Mouse (Mus musculus): Measurements from ENCODE around the gene Ppp1r12a. TPM values are rescaled to one million over a fixed set of nuclear protein-coding genes. Genes with fewer than 3 reads are reported as not detected.

Ppp1r12a gene
- polyA plus RNA-seq, 1 experiment = 18.5 TPM

GRCm38 (mm10) chr10:108311396-108311795 lies 149.4 kb downstream of the Ppp1r12a start:
- no peak overlapping the region for H3ac ChIP-seq (ENCODE audit: control insufficient read depth, insufficient read length)
- no peak overlapping the region for H3K4me2 ChIP-seq (ENCODE audit: low read depth)
- no peak overlapping the region for H3K4me3 ChIP-seq
- no peaks in the 10 kb centered on the region for H3K79me2 ChIP-seq (ENCODE audit: control insufficient read depth, insufficient read depth)
- no peaks in the 10 kb centered on the region for H3K36me3 ChIP-seq (ENCODE audit: control insufficient read depth, insufficient read depth)
- TF ChIP-seq E2F4 (IDR thresholded peaks at IDR 0.05; ENCODE audit: insufficient read depth) = no peak
- TF ChIP-seq POLR2AphosphoS2 (IDR thresholded peaks at IDR 0.05; ENCODE audit: insufficient read length, low read depth) = no peak
- TF ChIP-seq CEBPB (IDR thresholded peaks at IDR 0.05; ENCODE audit: insufficient read depth, poor library complexity, severe bottlenecking) = no peak
- no peak for TF ChIP-seq USF1 (IDR thresholded peaks at IDR 0.05; ENCODE audit: low read depth)
- TF ChIP-seq TCF3 (IDR thresholded peaks at IDR 0.05; ENCODE audit: insufficient read length, low read depth) = no peak
- no peak for TF ChIP-seq REST (IDR thresholded peaks at IDR 0.05; ENCODE audit: insufficient read depth, insufficient read length)
- no peak for TF ChIP-seq MYOD1 (IDR thresholded peaks at IDR 0.05; ENCODE audit: control insufficient read depth in 1 of 3, insufficient read length in 2 of 3, low read depth in 2 of 3)
- no peak for TF ChIP-seq MYOG (IDR thresholded peaks at IDR 0.05; ENCODE audit: control insufficient read depth in 1 of 3, insufficient read depth in 1 of 3, insufficient read length in 2 of 3, low read depth in 2 of 3)
- no peak for TF ChIP-seq TCF12 (IDR thresholded peaks at IDR 0.05; ENCODE audit: insufficient read depth, poor library complexity, severe bottlenecking)
- TF ChIP-seq MAX (IDR thresholded peaks at IDR 0.05; ENCODE audit: low read depth) = no peak
- no peak for TF ChIP-seq POLR2A (IDR thresholded peaks at IDR 0.05; ENCODE audit: insufficient read length, low read depth)
- no peak for TF ChIP-seq SRF (IDR thresholded peaks at IDR 0.05; ENCODE audit: control insufficient read depth, insufficient read length, low read depth)
- no peaks in the 10 kb centered on the region for H3K27me3 ChIP-seq (ENCODE audit: control insufficient read depth, insufficient read depth, insufficient read length)

- Histone ChIP-seq H3K4me2 (ENCODE audit: low read depth) (no peak overlapping the region), H3K36me3 (ENCODE audit: control insufficient read depth, insufficient read depth) (no peaks in the 10 kb centered on the region)
These were observed 151.9 kb downstream of the Ppp1r12a start for GRCm38 (mm10) chr10:108313845-108314244.

GRCm38 (mm10) chr10:108314396-108314795 lies 152.4 kb downstream of the Ppp1r12a start:
- Histone ChIP-seq H3K79me2 (ENCODE audit: control insufficient read depth, insufficient read depth) (no peaks in the 10 kb centered on the region), H3K4me2 (ENCODE audit: low read depth) (no peak overlapping the region), H3K4me3 (no peak overlapping the region), H3ac (ENCODE audit: control insufficient read depth, insufficient read length) (no peak overlapping the region), H3K27me3 (ENCODE audit: control insufficient read depth, insufficient read depth, insufficient read length) (no peaks in the 10 kb centered on the region), H3K36me3 (ENCODE audit: control insufficient read depth, insufficient read depth) (no peaks in the 10 kb centered on the region)
- TF ChIP-seq REST (IDR thresholded peaks at IDR 0.05; ENCODE audit: insufficient read depth, insufficient read length) (no peak), MYOG (IDR thresholded peaks at IDR 0.05; ENCODE audit: control insufficient read depth in 1 of 3, insufficient read depth in 1 of 3, insufficient read length in 2 of 3, low read depth in 2 of 3) (no peak), SRF (IDR thresholded peaks at IDR 0.05; ENCODE audit: control insufficient read depth, insufficient read length, low read depth) (no peak), E2F4 (IDR thresholded peaks at IDR 0.05; ENCODE audit: insufficient read depth) (no peak)

More at GRCm38 (mm10) chr10:108313845-108314244, 151.9 kb downstream of the Ppp1r12a start:
- Histone ChIP-seq H3K27me3 (ENCODE audit: control insufficient read depth, insufficient read depth, insufficient read length) (no peaks in the 10 kb centered on the region), H3K4me3 (no peak overlapping the region), H3ac (ENCODE audit: control insufficient read depth, insufficient read length) (no peak overlapping the region), H3K79me2 (ENCODE audit: control insufficient read depth, insufficient read depth) (no peaks in the 10 kb centered on the region)
- TF ChIP-seq MYOD1 (IDR thresholded peaks at IDR 0.05; ENCODE audit: control insufficient read depth in 1 of 3, insufficient read length in 2 of 3, low read depth in 2 of 3) = no peak

DNA sequence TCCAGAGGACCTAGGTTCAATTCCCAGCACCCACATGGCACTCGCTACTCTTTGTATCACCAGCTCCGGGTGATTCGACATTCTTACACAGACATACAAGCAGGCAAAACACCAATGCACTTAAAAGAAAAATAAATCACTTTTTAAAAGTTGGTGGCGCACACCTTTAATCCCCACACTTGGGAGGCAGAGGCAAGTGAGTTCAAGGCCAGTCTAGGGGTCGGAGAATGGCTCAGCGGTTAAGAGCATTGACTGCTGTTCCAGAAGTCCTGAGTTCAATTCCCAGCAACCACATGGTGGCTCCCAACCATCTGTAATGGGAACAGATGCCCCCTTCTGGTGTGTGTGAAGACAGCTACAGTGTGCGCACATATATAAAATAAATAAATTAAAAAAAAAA lies 153.2 kb downstream of the Ppp1r12a start:
- H3K36me3 ChIP-seq (ENCODE audit: control insufficient read depth, insufficient read depth) = no peaks in the 10 kb centered on the region
- H3K27me3 ChIP-seq (ENCODE audit: control insufficient read depth, insufficient read depth, insufficient read length) = no peaks in the 10 kb centered on the region
- TF ChIP-seq POLR2A (IDR thresholded peaks at IDR 0.05; ENCODE audit: insufficient read length, low read depth) (no peak), POLR2AphosphoS2 (IDR thresholded peaks at IDR 0.05; ENCODE audit: insufficient read length, low read depth) (no peak), TCF12 (IDR thresholded peaks at IDR 0.05; ENCODE audit: insufficient read depth, poor library complexity, severe bottlenecking) (no peak), MAX (IDR thresholded peaks at IDR 0.05; ENCODE audit: low read depth) (no peak), REST (IDR thresholded peaks at IDR 0.05; ENCODE audit: insufficient read depth, insufficient read length) (no peak), TCF3 (IDR thresholded peaks at IDR 0.05; ENCODE audit: insufficient read length, low read depth) (no peak), SRF (IDR thresholded peaks at IDR 0.05; ENCODE audit: control insufficient read depth, insufficient read length, low read depth) (no peak), CEBPB (IDR thresholded peaks at IDR 0.05; ENCODE audit: insufficient read depth, poor library complexity, severe bottlenecking) (no peak), MYOD1 (IDR thresholded peaks at IDR 0.05; ENCODE audit: control insufficient read depth in 1 of 3, insufficient read length in 2 of 3, low read depth in 2 of 3) (no peak), USF1 (IDR thresholded peaks at IDR 0.05; ENCODE audit: low read depth) (no peak), E2F4 (IDR thresholded peaks at IDR 0.05; ENCODE audit: insufficient read depth) (no peak), MYOG (IDR thresholded peaks at IDR 0.05; ENCODE audit: control insufficient read depth in 1 of 3, insufficient read depth in 1 of 3, insufficient read length in 2 of 3, low read depth in 2 of 3) (no peak)
- H3K4me2 ChIP-seq (ENCODE audit: low read depth) = no peak overlapping the region
- no peaks in the 10 kb centered on the region for H3K79me2 ChIP-seq (ENCODE audit: control insufficient read depth, insufficient read depth)
- H3K4me3 ChIP-seq = no peak overlapping the region
- no peak overlapping the region for H3ac ChIP-seq (ENCODE audit: control insufficient read depth, insufficient read length)

GRCm38 (mm10) chr10:108328356-108328755 lies 166.4 kb downstream of the Ppp1r12a start:
- no peak overlapping the region for H3K4me3 ChIP-seq
- TF ChIP-seq CEBPB (IDR thresholded peaks at IDR 0.05; ENCODE audit: insufficient read depth, poor library complexity, severe bottlenecking) (no peak), E2F4 (IDR thresholded peaks at IDR 0.05; ENCODE audit: insufficient read depth) (no peak), REST (IDR thresholded peaks at IDR 0.05; ENCODE audit: insufficient read depth, insufficient read length) (no peak), TCF3 (IDR thresholded peaks at IDR 0.05; ENCODE audit: insufficient read length, low read depth) (no peak), TCF12 (IDR thresholded peaks at IDR 0.05; ENCODE audit: insufficient read depth, poor library complexity, severe bottlenecking) (no peak), MYOG (IDR thresholded peaks at IDR 0.05; ENCODE audit: control insufficient read depth in 1 of 3, insufficient read depth in 1 of 3, insufficient read length in 2 of 3, low read depth in 2 of 3) (no peak), SRF (IDR thresholded peaks at IDR 0.05; ENCODE audit: control insufficient read depth, insufficient read length, low read depth) (no peak), POLR2A (IDR thresholded peaks at IDR 0.05; ENCODE audit: insufficient read length, low read depth) (no peak), USF1 (IDR thresholded peaks at IDR 0.05; ENCODE audit: low read depth) (no peak), MYOD1 (IDR thresholded peaks at IDR 0.05; ENCODE audit: control insufficient read depth in 1 of 3, insufficient read length in 2 of 3, low read depth in 2 of 3) (no peak), MAX (IDR thresholded peaks at IDR 0.05; ENCODE audit: low read depth) (no peak), POLR2AphosphoS2 (IDR thresholded peaks at IDR 0.05; ENCODE audit: insufficient read length, low read depth) (no peak)
- H3K79me2 ChIP-seq (ENCODE audit: control insufficient read depth, insufficient read depth) = no peaks in the 10 kb centered on the region
- H3ac ChIP-seq (ENCODE audit: control insufficient read depth, insufficient read length) = no peak overlapping the region
- no peaks in the 10 kb centered on the region for H3K27me3 ChIP-seq (ENCODE audit: control insufficient read depth, insufficient read depth, insufficient read length)
- no peak overlapping the region for H3K4me2 ChIP-seq (ENCODE audit: low read depth)
- H3K36me3 ChIP-seq (ENCODE audit: control insufficient read depth, insufficient read depth) = no peaks in the 10 kb centered on the region

All from myocyte (in vitro differentiated cells).